Mouse (Mus musculus) CD4-positive, CD25-positive, alpha-beta regulatory T cell, adult 4 months (primary cell): Measurements from ENCODE around the gene Acy3. TPM values are rescaled to one million over a fixed set of nuclear protein-coding genes. Genes with fewer than 3 reads are reported as not detected.
A peak's percentile ranks its signal among the peaks of the same experiment; 100 is the strongest.
"Not testable (repeated sequence)": the region's sequence is repeated elsewhere in the genome, so short reads cannot be mapped to it uniquely, and the experiment has no call there.

ENCODE experiments used
- ATAC-seq: one replicate; pipeline ENCODE4 v1.8.0; 2017
- polyA plus RNA-seq, 2 experiments: library from polyadenylated mRNA; unstranded; fragments of 100-300 nt; shearing (Covaris generic); gene quantifications; one replicate each; pipeline ENCODE4 v1.2.1; 2017

Gene Acy3
- polyA plus RNA-seq, 2 experiments from 2014 or later = 1.5 TPM; not detected in 1

DNA sequence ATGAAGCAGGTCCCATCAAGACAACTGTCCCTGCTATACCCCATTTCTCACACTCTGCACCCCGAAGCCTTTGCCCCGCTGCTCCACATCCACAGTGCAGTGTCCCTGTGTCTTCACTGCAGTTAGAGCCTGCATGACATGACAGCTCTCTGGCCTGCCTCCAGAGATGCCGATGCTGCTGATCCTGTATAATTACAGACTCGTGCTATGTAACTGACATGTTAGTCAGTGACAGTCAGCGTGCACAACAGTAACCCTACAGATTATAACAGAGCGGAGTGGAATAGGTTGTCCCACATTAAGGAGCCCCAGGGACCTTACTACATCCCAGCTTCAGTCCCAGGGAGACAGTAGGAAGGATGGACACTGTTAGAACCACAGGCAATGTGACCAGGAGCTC lies 11.8 kb upstream of the Acy3 start:
- not testable (repeated sequence) for ATAC-seq

DNA sequence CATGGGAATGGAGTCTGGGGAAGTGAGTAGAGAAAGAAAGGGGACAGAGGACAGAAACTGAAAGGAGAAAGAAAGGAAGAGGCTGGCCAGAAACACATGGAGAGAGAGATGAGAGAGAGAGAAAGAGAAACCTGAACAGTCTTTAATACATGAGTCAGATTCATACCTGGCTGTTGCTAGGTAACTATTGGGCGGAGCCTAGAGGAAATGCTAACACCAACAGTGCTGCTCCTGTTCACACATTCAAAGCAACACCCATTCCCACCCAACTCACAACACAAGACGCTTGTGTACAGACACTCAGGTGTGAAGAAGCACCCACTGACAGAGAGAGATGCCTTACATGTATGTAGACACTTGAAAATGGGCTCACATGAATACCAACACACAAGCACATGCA lies 10.5 kb upstream of the Acy3 start:
- ATAC-seq = no peak

DNA sequence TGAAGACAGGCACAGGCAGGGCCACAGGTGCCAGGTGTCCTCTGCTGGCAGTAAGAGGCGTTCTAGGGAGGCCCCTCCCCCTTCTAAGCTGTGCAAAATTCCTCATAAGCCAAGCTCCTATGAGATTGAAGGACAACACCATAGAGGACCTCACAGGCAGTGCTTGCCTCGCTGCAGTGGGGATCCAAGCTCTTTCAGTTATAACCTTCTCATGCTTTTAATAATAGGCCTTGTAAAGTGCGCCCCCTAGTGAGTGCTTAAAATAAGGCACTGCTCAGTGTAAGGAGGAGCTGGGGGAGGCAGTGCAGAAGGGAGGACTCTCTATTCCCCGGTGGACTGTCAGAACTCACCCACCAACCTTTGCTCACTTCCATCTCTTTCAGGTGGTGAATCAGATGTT lies 6.1 kb upstream of the Acy3 start:
- ATAC-seq = peak; percentile 66

DNA sequence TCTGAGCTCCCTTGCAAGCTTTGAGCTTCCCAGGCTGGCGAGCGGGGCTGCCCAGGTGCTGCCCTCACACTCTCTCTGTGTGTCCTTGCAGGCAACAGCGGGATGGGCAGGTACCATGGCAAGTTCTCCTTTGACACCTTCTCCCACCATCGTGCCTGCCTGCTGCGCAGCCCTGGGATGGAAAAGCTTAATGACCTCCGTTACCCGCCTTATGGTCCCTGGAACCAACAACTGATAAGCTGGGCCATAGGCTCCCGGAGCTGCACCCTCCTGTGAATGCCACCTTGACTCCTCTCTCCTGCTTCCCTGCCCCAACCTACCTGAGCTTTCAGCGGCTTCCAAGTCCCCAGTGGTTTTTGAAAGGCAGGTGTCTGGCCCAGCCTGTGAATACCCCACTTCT lies 5.5 kb upstream of the Acy3 start:
- ATAC-seq = no peak

DNA sequence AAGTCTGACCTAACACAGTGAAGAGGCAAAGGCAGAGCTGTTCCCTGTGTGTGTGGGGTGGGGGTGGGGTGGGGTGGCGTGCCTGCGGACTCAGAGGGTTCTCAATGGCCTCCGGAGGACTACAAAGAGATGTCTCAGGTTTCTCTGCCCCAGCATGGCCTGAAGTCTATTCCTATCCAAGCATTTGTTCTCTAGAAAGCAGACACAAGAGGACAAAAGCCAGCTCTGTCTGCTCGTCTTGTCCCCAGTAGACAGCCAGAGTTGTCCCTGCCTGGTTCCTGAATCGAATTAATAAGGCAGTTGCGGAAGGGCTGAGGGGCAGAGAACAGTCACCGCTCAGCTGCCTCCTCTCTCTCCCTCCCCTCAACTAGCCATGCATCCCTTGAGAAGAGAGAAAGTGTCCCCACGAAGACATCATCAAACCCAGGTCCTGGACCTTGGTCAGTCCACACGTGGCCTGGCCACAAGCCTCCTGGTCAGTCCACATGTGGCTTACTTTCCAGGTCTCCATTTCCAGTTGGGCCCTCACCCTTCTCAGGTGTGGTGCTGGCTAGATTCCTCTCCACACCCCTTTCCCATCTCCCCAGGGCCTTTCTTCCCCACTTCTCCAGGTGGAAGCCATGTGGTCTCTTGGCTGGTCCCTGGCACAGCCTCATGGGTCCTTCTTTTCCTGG lies 2.7 kb upstream of the Acy3 start:
- ATAC-seq = no peak

DNA sequence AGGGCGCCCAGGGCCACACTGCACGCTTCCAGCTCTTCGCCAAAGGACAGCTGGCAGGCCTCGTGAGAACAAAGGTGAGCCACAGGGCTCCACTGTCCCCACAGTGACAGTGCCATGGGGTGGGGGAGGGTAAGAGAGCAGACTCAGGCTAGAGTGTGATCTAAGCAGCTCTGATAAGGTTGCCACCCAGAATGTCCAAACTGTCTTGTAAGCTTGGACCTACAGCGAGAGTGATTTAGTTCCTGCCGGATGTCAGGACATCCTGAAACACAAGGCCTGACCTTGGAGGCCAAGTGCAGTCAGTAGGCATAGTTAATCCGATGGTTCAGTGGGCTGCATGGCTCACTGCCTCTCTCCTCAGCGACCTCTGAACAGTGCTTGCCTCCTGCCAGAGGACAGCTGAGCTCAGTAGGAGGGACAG lies 1.1 kb upstream of the Acy3 start:
- no peak for ATAC-seq

DNA sequence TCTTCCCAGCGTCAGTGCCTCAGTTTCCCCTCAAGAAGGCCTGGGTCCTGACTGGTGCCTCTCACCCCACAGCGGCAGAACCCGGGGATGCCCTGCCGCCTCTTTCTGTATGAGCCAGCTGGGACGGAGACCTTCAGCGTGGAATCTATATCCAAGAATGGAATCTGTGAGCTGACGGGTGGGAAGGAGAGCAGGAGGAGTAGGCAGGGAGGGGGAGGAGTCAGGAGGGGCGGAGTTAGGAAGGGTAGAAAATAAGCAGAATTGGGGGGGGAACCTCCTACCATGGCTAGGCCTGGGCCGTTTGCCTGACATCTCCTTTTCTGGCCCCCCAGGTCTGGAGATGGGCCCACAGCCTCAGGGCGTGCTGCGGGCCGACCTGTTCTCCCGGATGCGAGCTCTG lies 1.7 kb downstream of the Acy3 start:
- no peak for ATAC-seq

DNA sequence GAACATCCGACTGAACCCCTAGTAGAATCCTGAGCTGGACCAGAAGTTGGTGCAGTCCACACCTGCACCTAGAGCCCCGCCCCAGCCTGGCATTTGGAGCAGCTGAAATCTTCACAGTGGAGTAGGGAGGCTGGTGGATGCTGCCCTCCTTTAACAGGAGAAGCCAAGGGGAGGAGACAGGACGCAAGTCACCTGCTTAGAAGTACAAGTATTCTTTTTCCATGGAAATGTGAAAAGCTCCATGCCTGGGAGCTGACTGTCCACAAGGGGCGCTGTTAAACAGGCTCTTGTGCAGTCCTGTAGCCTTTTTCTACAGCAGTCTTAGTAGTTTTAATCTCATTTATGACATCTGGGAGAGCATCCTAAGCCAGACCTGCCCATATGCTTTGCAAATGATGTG lies 2.4 kb downstream of the Acy3 start:
- ATAC-seq = no peak

DNA sequence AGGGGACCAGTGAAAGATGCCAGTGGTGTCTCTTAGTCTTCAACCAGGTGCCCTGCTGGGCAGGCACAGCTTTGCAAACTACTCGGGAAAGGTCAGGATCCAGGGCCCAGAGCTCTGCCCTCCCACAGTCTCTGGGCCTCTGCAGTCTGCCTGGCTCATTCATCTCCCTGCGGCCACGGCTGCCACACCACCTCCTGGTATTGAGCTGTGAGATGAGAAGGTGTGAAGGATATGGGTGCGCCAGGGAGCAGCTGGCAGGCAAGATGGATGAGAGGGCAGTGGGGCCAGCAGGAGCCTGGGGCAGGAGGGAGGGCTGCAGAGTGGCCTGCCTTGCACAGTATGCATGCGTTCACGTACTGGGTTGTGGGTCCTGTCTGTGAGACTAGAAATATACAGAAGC lies 4.4 kb downstream of the Acy3 start:
- no peak for ATAC-seq

DNA sequence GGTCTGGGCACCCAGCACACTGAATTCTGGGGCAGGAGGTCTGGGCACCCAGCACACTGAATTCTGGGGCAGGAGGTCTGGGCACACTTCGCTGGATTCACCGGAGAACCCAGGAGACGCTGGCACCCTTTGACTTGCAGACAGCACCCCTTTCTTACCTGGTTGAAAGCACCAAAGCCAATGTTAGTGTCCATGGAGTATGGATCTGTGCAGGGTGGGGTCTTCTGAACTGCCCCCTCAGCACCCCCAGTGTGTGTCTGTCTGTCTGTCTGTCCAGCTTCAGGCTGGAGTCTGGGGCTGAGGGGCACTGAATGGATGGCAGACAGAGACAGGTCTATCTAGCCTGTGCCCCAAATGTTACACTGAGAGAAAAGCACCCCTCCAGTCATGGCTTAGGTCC lies 5.2 kb downstream of the Acy3 start:
- no peak for ATAC-seq

DNA sequence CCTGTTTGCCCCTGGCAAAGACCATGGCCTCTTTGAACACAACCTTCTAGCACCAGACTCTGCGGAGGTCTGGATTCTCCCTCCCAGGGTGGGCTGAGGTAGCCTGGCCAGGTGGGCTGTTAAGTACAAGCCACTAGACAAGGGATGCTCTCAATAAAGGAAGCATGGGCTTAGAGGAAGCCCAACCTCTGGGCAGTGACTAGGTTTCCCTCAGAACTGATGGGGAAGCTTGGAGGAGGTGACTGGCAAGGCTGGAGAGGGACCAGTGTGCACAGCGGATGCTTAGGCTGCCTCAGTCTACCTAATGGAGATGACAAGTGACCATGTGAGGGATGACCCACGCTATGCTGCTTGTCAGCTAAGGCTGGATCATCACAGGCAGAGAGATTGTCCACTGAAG lies 5.6 kb downstream of the Acy3 start:
- ATAC-seq = no peak

DNA sequence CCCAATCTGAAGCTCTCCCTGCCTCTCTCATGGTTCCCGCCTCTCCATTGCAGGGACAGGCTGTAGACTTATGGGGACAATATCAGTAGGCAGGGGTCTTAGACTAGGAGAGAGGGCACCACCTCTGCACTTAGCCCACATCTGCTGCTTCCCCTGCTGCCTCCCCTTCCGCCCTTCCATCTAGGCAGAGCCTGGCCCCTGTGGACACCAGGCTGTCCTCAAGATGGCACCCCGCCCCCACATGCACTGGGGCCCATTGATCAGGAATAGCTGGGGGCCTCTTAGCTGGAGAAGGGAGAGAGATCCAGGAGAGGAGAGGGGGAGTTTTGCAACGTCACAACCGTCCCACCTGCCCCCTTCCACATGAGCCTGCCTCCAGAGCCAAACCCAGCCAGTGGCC lies 6.0 kb downstream of the Acy3 start, which contains the start of gene Tbx10:
Tbx10 (plus strand) TSS at position 337 of the 400 bp plus-strand sequence.
- ATAC-seq = no peak

DNA sequence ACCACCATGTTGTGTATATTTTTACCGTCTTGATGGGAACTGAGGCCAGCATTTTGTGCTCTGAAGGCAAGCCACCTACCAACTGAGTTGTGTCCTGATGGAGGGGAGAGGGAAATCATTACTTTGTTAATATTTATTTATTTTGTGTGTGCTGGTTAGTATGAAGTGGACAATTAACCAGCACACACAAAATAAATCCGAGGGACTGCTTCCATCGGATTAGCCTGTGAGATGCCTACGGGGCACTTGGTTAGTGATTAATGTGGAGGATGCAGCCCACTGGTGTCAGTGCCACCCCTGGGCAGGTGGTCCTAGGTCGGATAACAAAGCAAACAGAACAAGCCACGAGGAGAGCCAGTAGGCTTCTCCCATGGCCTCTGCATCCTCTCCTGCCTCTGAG lies 8.6 kb downstream of the Acy3 start:
- ATAC-seq = no peak

DNA sequence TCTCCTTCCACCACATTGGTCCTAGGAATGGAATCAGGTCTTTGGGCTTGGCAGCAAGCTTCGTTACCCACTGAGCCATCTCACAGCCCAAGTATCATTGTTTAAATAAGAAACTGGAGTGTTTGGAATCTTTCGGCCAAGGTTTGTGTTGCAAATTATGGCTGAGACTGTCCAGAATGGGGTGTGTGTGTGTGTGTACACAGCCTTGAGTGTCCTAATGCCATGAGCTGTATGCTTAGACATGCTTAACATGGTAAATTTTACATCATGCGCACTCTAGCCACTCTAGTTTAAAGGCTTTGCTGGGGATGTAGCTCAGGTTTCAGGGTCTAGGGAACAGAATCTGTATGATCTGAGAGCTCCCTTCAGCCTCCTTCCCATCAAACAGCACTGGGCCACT lies 9.1 kb downstream of the Acy3 start:
- ATAC-seq = no peak

DNA sequence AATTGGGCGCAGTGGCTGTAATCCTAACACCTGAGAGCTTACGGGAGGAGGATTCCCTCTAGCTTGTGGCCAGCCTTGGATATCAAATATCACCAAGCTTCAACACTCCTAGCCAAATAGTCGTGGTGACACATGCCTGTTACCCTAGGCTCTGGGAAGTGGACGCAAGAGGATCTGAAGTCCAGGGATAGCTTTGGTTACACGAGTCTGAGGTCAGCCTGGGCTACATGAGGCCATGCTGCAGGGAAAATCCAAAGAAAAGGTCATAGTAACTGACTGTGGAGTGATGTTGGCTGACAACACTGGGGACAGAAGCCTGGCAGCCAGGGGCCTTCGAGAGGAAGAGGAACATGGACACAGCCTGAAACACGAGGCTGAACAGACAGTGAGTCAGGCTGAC lies 9.7 kb downstream of the Acy3 start:
- no peak for ATAC-seq

DNA sequence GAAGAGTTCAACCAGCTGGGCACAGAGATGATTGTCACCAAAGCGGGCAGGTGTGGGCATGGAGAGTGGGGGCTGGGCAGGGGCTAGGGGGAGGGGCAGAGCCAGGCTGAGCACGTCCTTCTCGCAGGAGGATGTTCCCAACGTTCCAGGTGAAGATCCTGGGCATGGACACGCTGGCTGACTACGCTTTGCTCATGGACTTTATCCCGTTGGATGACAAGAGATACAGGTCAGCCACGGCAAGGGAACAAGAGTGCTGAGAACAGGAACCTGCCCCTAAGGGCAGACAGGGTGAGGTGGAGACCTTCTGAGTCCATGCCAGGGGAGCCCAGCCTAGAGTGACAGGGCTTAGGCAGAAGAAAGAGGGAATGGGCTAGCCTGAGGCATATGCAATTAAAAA lies 10.4 kb downstream of the Acy3 start:
- ATAC-seq = no peak

DNA sequence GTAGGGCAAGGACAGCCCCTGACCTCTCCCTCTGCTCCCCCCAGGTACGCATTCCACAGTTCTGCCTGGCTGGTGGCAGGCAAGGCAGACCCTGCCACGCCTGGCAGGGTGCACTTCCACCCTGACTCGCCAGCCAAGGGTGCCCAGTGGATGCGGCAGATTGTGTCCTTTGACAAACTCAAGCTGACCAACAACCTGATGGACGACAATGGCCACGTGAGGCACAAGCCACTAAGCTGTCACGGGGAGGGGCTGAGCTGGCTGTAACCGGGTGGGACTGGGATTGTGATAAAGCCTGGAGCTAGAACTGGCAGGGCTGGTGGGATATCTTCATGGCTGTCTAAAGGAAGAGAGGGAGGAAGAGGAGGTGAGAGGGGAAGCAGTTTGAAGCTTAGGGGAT lies 10.9 kb downstream of the Acy3 start:
- no peak for ATAC-seq

DNA sequence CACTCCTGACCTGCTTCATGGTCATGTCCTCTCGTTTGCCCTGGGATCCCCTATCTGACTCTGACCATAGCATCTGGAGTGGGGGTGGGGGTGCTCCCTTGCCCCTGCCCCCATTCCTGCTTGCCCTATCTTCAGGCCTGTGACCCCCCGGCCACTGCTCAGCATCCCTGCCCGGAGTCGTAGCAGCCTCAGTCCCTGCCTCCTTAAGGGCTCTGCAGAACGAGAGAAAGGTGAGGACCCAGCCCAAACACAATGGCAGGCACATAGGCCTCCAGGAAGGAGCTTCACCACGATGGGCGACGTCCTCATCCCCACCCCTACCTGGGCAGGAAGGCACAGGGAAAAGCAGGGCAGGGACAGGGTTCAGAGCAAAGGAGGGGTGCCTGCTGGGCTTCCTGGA lies 12.0 kb downstream of the Acy3 start:
- no peak for ATAC-seq

DNA sequence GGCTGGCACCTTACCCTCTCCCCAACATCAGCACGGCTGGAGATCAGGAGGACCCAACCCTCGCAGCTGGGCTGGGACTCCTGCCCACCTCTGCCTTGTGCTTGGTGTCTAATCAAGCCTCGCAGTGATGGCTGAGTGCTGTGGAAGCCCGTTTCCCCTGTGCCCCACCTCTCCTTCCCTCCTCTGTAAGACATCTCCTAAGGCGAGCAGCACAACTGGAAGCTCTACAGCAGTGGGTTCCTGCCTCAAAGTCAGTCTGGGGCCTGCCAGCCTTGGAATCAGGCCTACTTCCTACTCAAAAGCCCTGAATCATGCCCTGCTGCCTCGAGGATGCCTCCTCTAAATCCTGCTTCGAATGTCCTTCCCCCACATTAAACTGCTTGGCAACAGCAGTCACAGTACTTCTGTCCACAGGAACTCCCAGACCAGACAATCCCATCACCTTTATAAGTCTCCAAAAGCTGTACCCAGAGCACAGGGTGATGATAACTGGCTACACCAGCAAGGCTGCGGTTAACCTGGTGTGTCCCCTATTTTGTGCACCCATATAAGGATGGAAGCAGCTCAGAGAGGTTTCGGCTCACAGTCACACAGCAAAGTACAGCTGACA lies 12.9 kb downstream of the Acy3 start:
- no peak for ATAC-seq

DNA sequence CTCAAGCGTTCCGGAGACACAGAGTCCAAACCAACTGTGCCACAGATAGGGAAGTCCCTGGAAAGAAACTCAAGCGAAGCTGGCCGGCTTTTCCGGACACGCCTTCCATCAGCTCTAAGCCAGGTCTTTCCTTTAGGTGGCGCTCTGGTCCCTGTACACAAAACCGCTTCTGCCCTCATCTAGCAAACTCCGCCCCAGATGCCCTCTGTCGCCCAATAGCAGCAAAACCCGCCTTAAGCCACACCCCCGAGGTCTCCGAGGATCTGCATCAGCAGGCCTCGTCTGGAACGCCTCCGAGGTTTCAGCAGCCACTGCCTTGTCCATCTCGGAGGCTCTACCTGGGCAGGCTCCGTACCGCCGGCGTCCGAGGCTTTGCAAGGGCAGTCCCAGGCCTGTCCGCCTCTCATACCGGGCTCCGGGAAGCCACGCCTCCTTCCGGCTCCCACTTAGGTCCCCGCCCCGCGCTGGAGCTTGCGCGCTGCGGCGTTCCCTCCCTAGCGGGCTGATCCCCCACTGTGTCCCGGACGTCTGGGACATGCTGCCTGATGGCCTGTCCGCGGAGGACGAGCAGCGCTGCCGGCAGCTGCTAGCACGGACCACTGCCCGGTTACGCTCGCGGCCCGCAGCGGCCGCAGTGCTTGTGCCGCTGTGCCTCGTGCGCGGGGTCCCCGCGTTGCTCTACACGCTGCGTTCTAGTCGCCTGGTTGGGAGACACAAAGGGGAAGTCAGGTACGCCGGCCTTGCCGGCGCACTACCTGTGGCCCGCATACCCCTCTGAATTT lies 13.9 kb downstream of the Acy3 start, which contains the start of the genes Nudt8 and Gm49405:
Nudt8 (plus strand) TSS at position 462 of the 782 bp plus-strand sequence.
Gm49405 (plus strand) TSS at position 508 of the 782 bp plus-strand sequence.
- ATAC-seq = peak; percentile 96

DNA sequence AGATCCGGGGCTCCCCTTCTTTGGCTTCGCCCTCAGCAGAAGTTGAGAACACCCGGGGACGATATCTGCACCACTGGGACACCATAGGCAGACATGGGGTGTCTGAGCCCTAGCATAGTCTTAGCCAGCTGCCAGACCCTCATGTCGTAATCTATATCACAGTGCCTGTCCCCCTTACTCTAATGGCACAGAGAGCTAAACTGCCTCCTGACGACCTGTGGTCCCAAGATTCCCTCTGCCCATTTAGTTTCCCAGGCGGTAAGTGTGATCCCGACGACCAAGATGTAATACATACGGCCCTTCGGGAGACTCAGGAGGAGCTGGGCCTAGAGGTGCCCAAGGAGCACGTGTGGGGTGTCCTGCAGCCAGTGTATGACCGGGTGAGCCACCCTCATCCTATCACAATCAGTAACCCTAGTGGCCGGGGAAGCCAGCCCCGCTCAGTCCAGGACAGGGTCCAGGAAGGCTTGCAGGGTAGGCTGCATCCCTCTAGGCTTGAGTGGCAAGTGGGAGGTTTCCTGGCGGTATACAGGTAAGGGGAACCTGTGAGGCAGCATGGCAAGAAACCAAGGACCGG lies 14.7 kb downstream of the Acy3 start:
- ATAC-seq = no peak

DNA sequence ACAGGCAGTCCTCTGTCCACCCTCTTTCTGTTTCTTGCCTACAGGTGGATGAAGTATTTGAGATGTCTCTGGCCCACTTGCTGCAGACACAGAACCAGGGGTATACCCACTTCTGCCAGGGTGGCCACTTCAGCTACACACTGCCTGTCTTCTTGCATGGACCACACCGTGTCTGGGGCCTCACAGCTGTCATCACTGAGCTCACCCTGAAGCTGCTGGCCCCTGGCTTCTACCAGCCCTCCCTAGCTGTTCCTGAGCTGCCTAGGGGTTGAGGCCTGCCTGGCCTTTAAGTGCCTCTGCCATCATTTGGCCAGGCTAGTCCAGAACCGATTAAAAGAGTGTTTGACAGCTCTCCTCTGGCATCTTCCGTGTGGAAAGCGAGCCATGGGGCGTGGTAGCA lies 15.4 kb downstream of the Acy3 start:
- ATAC-seq = no peak

DNA sequence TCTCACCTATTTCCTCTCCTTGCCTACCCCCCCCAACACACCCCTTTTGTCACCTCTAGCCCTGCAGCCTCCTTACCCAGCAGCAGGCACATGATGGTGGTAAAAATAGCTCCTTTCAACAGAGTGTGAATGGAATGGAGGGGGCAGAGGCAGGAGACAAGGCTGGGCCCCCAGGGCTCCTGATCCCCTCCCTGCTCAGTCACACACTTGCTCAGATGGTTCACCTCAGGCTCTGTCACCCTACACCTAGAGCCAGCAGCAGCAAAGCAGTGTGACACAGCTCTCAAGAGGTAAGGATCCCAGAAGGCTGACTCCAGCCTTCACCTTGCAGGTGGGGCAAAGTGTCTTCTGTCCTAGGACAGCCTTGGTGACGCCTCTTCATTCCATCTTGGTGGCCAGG lies 16.7 kb downstream of the Acy3 start, which contains the start of gene Doc2g:
Doc2g (plus strand) TSS at position 202 of the 400 bp plus-strand sequence.
- no peak for ATAC-seq
